Mouse (Mus musculus): ENCODE results near the gene Kctd11.

Gene Kctd11

DNA sequence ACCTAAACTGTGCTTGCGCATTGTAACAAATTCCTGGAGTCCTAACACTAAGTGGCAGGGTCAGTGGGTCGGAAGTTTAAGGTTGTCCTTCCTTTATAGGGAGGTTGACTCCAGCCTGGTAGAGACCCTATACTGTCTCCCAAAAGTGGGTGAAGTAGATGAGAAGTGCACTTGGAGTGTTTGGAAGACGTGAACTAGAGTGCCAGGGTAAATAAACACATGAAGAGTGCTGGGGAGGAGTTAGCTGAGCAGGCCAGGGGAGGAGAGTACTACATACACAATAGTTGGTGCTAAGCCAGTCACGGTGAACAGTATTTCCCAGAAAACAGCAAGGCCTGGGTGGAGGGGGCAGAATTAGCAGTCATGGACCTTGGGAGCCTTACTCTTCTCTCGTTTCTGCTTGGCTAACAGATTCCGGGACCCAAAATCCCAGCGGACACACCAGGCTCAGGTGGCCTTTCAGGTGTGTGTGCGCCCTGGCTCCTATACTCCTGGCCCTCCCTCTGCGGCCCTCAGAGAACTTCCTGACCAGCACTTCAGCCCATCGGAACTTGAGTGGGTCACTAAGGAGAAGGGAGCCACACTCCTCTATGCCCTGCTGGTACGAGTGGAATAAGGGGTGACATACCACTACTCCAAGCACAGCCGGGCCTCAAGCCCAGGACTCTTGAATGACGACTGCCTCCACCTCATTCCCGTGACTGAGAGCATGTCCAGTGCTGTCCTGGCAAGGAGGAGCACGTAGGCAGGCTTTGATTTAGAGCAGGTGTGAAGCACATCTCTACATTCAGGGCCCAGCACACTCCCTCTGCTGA, 31.7 kb upstream of the Kctd11 start:
- no peak for DNase-seq (ENCODE audit: low spot score in 2 of 2)

GRCm38 (mm10) chr11:69911701-69912100, 30.5 kb upstream of the Kctd11 start:
- no peak for DNase-seq (ENCODE audit: low spot score in 2 of 2)

DNA sequence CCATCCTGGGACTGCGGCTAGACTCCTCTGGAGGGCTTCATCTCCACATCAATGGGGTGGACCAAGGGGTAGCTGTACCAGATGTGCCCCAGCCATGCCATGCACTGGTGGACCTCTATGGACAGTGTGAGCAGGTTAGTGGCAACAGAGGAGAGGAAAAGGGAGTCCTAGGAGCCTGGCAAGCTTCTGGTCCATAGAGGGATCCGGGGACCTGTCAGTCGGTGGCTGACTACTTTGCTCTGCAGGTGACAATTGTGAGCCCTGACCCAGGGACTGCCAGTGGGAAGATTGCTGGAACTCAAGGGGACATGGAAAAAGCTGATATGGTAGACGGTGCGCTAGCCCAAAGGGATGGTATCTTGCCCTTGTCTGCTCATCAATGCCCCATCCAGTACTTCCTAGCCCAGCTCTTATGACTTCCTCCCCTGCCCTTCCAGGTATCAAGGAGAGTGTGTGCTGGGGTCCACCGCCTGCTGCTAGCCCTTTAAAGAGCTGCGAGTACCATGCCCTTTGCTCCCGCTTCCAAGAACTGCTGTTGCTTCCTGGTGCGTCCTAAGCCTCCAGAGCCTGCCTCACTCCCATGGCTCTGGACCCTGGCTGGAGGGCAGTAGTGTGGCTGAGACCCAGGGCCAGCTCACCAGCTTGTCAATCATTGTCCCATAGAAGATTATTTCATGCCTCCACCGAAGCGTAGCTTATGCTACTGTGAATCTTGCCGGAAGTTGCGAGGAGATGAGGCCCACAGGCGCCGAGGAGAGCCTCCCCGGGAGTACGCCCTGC, 29.8 kb upstream of the Kctd11 start:
- DNase-seq (ENCODE audit: low spot score in 2 of 2) = no peak

GRCm38 (mm10) chr11:69910177-69910576, 29.0 kb upstream of the Kctd11 start:
- DNase-seq (ENCODE audit: low spot score in 2 of 2) = no peak

DNA sequence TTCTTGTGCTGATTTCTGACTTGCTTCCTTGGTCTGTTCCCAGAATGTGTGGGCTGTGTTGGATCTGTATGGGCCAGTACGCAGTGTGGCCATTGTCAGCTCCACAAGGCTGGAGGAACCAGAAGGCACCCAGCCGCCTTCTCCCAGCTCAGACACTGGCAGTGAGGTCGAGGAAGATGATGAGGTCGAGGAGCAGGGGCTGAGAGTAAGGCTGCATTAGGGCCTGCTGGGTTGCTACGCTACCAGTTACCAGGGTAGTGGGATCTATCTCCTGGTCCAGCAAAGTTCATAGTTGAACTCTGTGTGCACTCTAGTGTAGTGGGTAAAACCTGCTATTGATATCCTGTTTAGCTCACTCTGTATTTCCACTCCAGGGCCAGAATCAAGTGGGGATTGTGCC, 28.0 kb upstream of the Kctd11 start:
- no peak for DNase-seq (ENCODE audit: low spot score in 2 of 2)

GRCm38 (mm10) chr11:69908645-69909044, 27.4 kb upstream of the Kctd11 start:
- no peak for DNase-seq (ENCODE audit: low spot score in 2 of 2)

DNA sequence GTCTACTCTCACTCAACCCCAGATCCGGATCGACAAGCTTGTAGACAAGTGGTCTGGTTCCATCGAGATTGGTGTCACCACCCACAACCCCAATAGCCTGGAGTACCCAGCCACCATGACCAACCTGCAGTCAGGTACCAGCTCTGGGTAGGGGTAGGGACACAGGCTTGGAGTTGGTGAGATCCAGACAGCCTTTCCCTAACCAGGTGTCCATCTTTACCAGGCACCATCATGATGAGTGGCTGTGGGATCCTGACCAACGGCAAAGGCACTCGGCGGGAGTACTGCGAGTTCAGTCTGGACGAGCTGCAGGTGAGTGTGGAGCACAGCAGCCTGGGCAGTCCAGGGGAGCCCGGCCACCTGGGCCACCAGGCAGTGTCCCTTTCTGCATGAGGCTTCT, 23.1 kb upstream of the Kctd11 start:
- no peak for DNase-seq (ENCODE audit: low spot score in 2 of 2)

- no peak for DNase-seq (ENCODE audit: low spot score in 2 of 2)
Observed at GRCm38 (mm10) chr11:69902972-69903371, 21.8 kb upstream of the Kctd11 start.

- DNase-seq (ENCODE audit: low spot score in 2 of 2) = no peak
Observed at GRCm38 (mm10) chr11:69901993-69902392, 20.8 kb upstream of the Kctd11 start.

DNA sequence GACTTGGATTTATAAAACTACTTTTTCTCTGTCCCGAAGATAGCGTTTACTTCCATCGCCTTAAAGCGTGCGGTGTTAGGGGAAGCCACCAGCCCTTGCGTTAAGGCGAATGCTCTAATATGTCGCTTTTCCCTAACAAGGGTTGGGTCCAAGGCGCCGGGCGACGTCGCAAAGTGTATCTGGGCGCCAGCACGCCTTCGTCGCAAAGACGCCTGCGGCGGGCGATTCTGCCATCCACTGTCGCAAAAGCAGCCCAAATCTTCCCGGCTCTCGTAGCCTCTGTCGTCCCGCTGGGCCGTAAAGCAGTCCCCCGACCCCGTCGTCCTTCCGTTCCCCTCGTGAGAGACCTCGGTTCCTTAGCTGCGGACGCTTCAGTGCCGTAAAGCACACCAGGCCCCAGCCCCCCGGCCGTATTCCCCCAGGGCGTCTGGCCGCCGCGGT, 20.2 kb upstream of the Kctd11 start:
- peak; percentile 94 for DNase-seq (ENCODE audit: low spot score in 2 of 2)

- DNase-seq (ENCODE audit: low spot score in 2 of 2) = peak; percentile 69 to 76
Observed at GRCm38 (mm10) chr11:69900471-69901405, 19.5 kb upstream of the Kctd11 start, which contains the start of the genes 2810408A11Rik and Neurl4. Gene 2810408A11Rik (minus strand): TSS chr11:69900987. Gene Neurl4 (plus strand): TSS chr11:69901072.

GRCm38 (mm10) chr11:69899870-69900269, 18.7 kb upstream of the Kctd11 start:
- DNase-seq (ENCODE audit: low spot score in 2 of 2) = no peak

GRCm38 (mm10) chr11:69895291-69895690, 14.1 kb upstream of the Kctd11 start, which contains the start of gene Acap1:
Gene Acap1 (minus strand): TSS chr11:69895539.
- DNase-seq (ENCODE audit: low spot score in 2 of 2) = no peak

DNA sequence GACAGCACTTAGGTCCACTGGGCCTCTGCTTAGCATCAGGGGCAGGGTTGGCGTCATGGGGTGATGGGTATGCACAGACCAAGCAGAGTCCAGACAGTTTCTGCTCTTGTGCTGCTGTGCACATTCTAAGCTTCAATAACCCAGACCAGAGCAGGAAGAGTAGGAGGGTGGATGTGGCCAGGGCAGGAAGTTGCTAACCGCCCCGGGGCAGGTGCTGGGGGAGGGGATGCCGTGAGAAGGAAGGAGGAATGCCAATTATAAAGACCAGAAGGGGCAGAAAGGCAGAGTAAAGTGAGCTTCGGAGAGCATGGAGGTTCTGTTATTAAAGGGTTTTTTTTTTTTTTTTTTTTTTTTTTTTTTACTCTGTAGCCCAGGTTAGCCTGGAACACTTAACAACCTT, 13.5 kb upstream of the Kctd11 start:
- no peak for DNase-seq (ENCODE audit: low spot score in 2 of 2)

DNA sequence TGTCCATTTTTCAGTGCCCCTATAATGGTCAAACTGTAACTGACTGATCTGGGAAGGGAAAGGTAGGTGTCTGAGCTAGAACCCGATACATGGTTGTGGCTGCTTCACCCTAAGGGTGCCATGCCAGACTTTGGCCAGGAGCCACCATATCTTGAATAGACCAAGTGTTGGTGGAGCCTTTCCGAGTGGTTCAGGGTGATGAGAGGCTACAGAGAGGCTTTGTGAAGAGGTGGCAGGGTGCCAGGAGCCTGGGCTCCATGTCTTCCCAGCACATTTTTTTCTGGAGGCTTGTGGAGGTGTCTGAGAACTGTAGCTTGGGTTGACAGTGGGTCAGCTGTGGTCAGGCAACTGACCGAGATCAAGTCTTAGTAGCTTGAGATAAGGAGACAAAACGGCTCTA, 10.3 kb upstream of the Kctd11 start:
- DNase-seq (ENCODE audit: low spot score in 2 of 2) = no peak

GRCm38 (mm10) chr11:69886907-69887635, 5.9 kb upstream of the Kctd11 start:
- no peak for DNase-seq (ENCODE audit: low spot score in 2 of 2)

GRCm38 (mm10) chr11:69884663-69885062, 3.5 kb upstream of the Kctd11 start:
- no peak for DNase-seq (ENCODE audit: low spot score in 2 of 2)

- DNase-seq (ENCODE audit: low spot score in 2 of 2) = no peak
Observed at GRCm38 (mm10) chr11:69884240-69884639, 3.0 kb upstream of the Kctd11 start.

DNA sequence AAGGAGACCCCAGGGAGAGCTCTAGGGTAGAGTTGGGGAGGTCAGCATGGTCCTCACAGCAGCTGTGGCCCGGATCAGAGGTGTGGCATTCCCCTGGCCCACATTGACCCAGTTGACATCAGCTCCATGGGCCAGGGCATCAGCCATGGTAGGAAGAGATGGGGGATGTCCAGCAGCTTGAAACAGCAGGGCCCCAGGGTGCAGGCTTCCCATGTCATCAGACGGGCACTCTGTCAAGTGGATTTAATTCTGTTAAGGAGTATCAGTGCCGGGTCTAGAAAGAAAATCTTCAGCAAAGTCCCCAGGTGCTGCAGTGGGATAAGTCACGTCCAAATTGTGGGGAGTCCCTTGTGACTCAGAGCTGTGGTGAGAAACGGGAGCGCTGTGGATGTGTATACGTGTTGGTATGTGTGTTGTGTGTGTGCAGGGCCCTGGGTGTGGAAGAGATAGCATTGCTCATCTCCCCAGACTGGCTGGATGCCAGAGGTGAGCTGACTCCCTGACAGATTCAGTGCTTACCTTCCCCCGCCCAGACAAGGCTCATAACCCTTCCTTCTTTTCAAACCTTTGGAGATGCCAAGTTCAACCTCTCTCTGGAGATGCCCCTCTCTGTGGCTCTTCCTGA, 2.4 kb upstream of the Kctd11 start:
- no peak for DNase-seq (ENCODE audit: low spot score in 2 of 2)

- DNase-seq (ENCODE audit: low spot score in 2 of 2) = no peak
Observed at GRCm38 (mm10) chr11:69883066-69883465, 1.9 kb upstream of the Kctd11 start.

Data from frontal cortex, postnatal 25 days (tissue).